Mouse (Mus musculus) ovary, postnatal 10 days (tissue): ENCODE results near the gene Serpina3i.
"Not testable (repeated sequence)": the region's sequence is repeated elsewhere in the genome, so short reads cannot be mapped to it uniquely, and the experiment has no call there.

ENCODE experiments used
- DNase-seq: peaks from one replicate; pipeline ENCODE4 v3.0.0; 2022; ENCODE audit warnings: low spot score

Gene Serpina3i

GRCm38 (mm10) chr12:104262863-104263262 lies at the start of gene Serpina3i:
TSS of gene Serpina3i (plus strand) at chr12:104263122.
- no peak for DNase-seq

GRCm38 (mm10) chr12:104213689-104214444 lies 49.1 kb upstream of the Serpina3i start:
- no peak for DNase-seq

GRCm38 (mm10) chr12:104214445-104214753 lies 48.5 kb upstream of the Serpina3i start, which contains the start of gene Serpina3f:
TSS of gene Serpina3f (plus strand) at chr12:104214544.
- DNase-seq, result no peak

GRCm38 (mm10) chr12:104215249-104215648 lies 47.7 kb upstream of the Serpina3i start:
- no peak for DNase-seq

- no peak for DNase-seq
Observed at GRCm38 (mm10) chr12:104221616-104222015, 41.3 kb upstream of the Serpina3i start.

GRCm38 (mm10) chr12:104223690-104224089 lies 39.2 kb upstream of the Serpina3i start:
- no peak for DNase-seq

GRCm38 (mm10) chr12:104224598-104225300 lies 38.2 kb upstream of the Serpina3i start:
- DNase-seq, result no peak

GRCm38 (mm10) chr12:104230762-104231161 lies 32.2 kb upstream of the Serpina3i start:
- DNase-seq, result no peak

GRCm38 (mm10) chr12:104235915-104236314 lies 27.0 kb upstream of the Serpina3i start, which contains the start of gene Serpina3g:
TSS of gene Serpina3g (plus strand) at chr12:104236245.
- no peak for DNase-seq

GRCm38 (mm10) chr12:104238048-104238447 lies 24.9 kb upstream of the Serpina3i start:
- not testable (repeated sequence) for DNase-seq

GRCm38 (mm10) chr12:104243307-104243706 lies 19.6 kb upstream of the Serpina3i start:
- no peak for DNase-seq

GRCm38 (mm10) chr12:104245092-104245491 lies 17.8 kb upstream of the Serpina3i start:
- no peak for DNase-seq

GRCm38 (mm10) chr12:104245595-104245994 lies 17.3 kb upstream of the Serpina3i start:
- DNase-seq, result no peak

- DNase-seq, result no peak
Observed at GRCm38 (mm10) chr12:104247553-104248002, 15.3 kb upstream of the Serpina3i start.

- no peak for DNase-seq
Observed at GRCm38 (mm10) chr12:104248231-104248630, 14.7 kb upstream of the Serpina3i start.

GRCm38 (mm10) chr12:104261041-104261440 lies 1.9 kb upstream of the Serpina3i start:
- DNase-seq, result no peak

GRCm38 (mm10) chr12:104266374-104266773 lies 3.5 kb downstream of the Serpina3i start:
- no peak for DNase-seq

- no peak for DNase-seq
Observed at GRCm38 (mm10) chr12:104278216-104279055, 15.5 kb downstream of the Serpina3i start.

- DNase-seq, result no peak
Observed at GRCm38 (mm10) chr12:104279056-104279435, 16.1 kb downstream of the Serpina3i start.

GRCm38 (mm10) chr12:104283380-104283779 lies 20.5 kb downstream of the Serpina3i start:
- no peak for DNase-seq

GRCm38 (mm10) chr12:104288336-104288735 lies 25.4 kb downstream of the Serpina3i start:
- DNase-seq, result no peak

- DNase-seq, result no peak
Observed at GRCm38 (mm10) chr12:104289872-104290271, 26.9 kb downstream of the Serpina3i start.
